In the genomic region with DNA sequence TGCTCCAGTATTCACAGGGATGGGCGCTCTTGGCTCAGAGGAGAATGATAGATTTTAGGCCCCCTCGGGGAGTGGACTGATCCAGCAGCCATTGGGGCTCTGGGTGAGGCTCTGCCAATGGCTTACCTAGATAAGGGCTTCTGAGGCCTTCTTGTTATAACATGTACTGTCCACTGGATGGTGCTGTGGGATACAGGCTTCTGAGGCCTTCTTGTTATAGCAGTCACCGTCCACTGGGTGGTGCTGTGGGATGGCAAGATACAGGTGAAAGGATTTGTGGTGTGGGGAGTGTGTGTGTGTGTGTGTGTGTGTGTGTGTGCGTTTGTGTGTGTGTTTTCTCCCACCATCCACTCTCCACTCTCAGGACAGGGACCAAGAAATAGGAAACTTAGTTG, we compare ENCODE assay signal across 8 mouse cellular contexts.
A peak's percentile ranks its signal among the peaks of the same experiment; 100 is the strongest.
DNase-seq lines count a peak whose midpoint lies in the region; ATAC-seq lines count a peak whose summit lies in the region.

No protein-coding gene starts in this region.

- WGBS in heart, embryonic 16.5 days, result 0% methylated on average over 4 of the region's 4 CpGs

- no peak overlapping the region for H3K27ac ChIP-seq in heart, embryonic 16.5 days (ENCODE audit: low read length)

- H3K4me2 ChIP-seq in heart, embryonic 16.5 days (ENCODE audit: low read depth, low read length), result no peak overlapping the region

- H3K36me3 ChIP-seq in heart, embryonic 16.5 days (ENCODE audit: control insufficient read depth, insufficient read depth), result no peaks in the 10 kb centered on the region

- no peaks in the 10 kb centered on the region for H3K9me3 ChIP-seq in heart, embryonic 16.5 days (replicated peaks; ENCODE audit: control insufficient read depth, low read length)

- H3K4me1 ChIP-seq in heart, embryonic 16.5 days (ENCODE audit: control insufficient read depth, insufficient read depth, low read length), result peaks cover 37% of the 10 kb centered on the region

- no peak overlapping the region for H3K9ac ChIP-seq in heart, embryonic 16.5 days (ENCODE audit: low read length)

- peak; percentile 95 for ATAC-seq in erythroblast, adult 5-6 weeks (replicated peaks; ENCODE audit: low FRiP score, poor library complexity, severe bottlenecking)
- ATAC-seq in heart, embryonic 16.5 days (replicated peaks; ENCODE audit: extremely low read depth, insufficient read depth, low FRiP score), result 0 out of 2 replicates have a peak, but pooled peaks have one; percentile 20
- peak; percentile 94 for ATAC-seq in neutrophil, adult 5-6 weeks (ENCODE audit: extremely low read depth, insufficient number of reproducible peaks, low FRiP score, poor library complexity, severe bottlenecking)

- no peaks in the 10 kb centered on the region for H3K27me3 ChIP-seq in heart, embryonic 16.5 days (ENCODE audit: control insufficient read depth, insufficient read depth, low read length)

- H3K4me3 ChIP-seq in heart, embryonic 16.5 days (ENCODE audit: low read length), result no peak overlapping the region

- DNase-seq in CD8-positive naive resting alpha-beta T cell, adult 2 months (ENCODE audit: low read depth in 2 of 2, low spot score in 2 of 2), result peak; percentile 82 to 87
- peak; percentile 97 for DNase-seq in brain, adult 2 months (ENCODE audit: low read depth, low spot score)
- peak; percentile 79 to 85 for DNase-seq in kidney, postnatal 25 days
- DNase-seq in lung, adult 18-20 months, result peak; percentile 80 to 85
- DNase-seq in testis, postnatal 14 days (ENCODE audit: low spot score), result peak; percentile 80

Comparison
In these comparisons a context has a peak if more than half of its experiments do, and no peak if none do; other contexts are left out.
1. ATAC-seq: peak in every context shown above with its lines; median percentile 95 in erythroblast, adult 5-6 weeks; 94 in neutrophil, adult 5-6 weeks; 20 in heart, embryonic 16.5 days.